ENCODE assay signal across 18 mouse cellular contexts in the genomic region with DNA sequence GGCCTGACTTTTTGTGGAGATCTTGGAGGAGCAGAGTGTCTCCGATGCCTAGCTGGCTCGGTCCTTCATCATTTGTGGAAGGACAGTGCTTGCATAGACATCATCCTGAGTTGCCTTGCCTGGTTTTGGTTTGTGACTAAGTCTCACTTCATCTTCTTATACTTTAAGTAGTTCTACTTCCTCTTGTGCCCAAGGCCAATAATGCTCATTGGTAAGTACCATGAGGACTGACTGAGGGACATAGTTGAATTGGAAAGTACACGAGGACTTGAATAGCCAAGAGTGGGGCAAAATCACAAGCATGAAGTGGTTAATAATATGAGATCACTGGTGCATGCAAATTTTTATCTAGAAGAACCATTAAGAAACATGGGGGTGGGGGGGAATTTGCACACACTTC. TPM values are rescaled to one million over a fixed set of nuclear protein-coding genes. Genes with fewer than 3 reads are reported as not detected.
DNase-seq lines count a peak whose midpoint lies in the region; ATAC-seq and TF ChIP-seq lines count a peak whose summit lies in the region.
"Had no signal": no experiment of that assay in that cellular context is flagged by ENCODE, and none has a peak within 500 bp of the region (broad histone marks: within the 10 kb centered on the region; RNA-seq: fewer than 3 reads in every experiment).

No protein-coding gene starts in this region.

- no peak for TF ChIP-seq CTCF in liver, embryonic 14.5 days (IDR thresholded peaks at IDR 0.05; ENCODE audit: low read depth)

- H3K4me1 ChIP-seq in heart, embryonic 11.5 days (ENCODE audit: control insufficient read depth, insufficient read depth, low read length) = peaks cover 4% of the 10 kb centered on the region; the same call in 1 of the 2 replicates
- H3K4me1 ChIP-seq in liver, embryonic 11.5 days (replicated peaks; ENCODE audit: control insufficient read depth, insufficient read depth, low read length) = peaks cover 52% of the 10 kb centered on the region
- H3K4me1 ChIP-seq in liver, embryonic 14.5 days (replicated peaks; ENCODE audit: control insufficient read depth in 2 of 2, insufficient read depth in 2 of 2, low read length in 1 of 2) = peaks cover 82% of the 10 kb centered on the region in 2 experiments
- H3K4me1 ChIP-seq: embryonic facial prominence, embryonic 13.5 days; forebrain, embryonic 13.5 days; hindbrain, embryonic 12.5 days; limb, embryonic 15.5 days; midbrain, embryonic 15.5 days had no signal

- 87% methylated on average over 3 of the region's 3 CpGs for WGBS in heart, embryonic 11.5 days (ENCODE audit: insufficient replicate concordance)
- WGBS in liver, embryonic 11.5 days = 84% methylated on average over 3 of the region's 3 CpGs
- 52% methylated on average over 3 of the region's 3 CpGs for WGBS in liver, embryonic 14.5 days (ENCODE audit: insufficient replicate concordance)

- H3K9ac ChIP-seq in heart, embryonic 11.5 days (ENCODE audit: low read depth, low read length) = no peak overlapping the region
- no peak overlapping the region for H3K9ac ChIP-seq in liver, embryonic 11.5 days (ENCODE audit: low read depth, low read length)
- H3K9ac ChIP-seq in liver, embryonic 14.5 days (replicated peaks) = peak overlapping the region; percentile 71
- H3K9ac ChIP-seq: embryonic facial prominence, embryonic 13.5 days; forebrain, embryonic 13.5 days; hindbrain, embryonic 12.5 days; limb, embryonic 15.5 days; midbrain, embryonic 15.5 days had no signal

- 0 out of 2 replicates have a peak overlapping the region, but pooled peaks have one; percentile 24 for H3K4me2 ChIP-seq in heart, embryonic 11.5 days
- H3K4me2 ChIP-seq in liver, embryonic 11.5 days = peak overlapping the region; percentile 4
- peak overlapping the region; percentile 67 for H3K4me2 ChIP-seq in liver, embryonic 14.5 days (ENCODE audit: low read depth)
- H3K4me2 ChIP-seq: embryonic facial prominence, embryonic 13.5 days; forebrain, embryonic 13.5 days; hindbrain, embryonic 12.5 days; limb, embryonic 15.5 days; midbrain, embryonic 15.5 days had no signal

- no peak overlapping the region for H3K27ac ChIP-seq in heart, embryonic 11.5 days (ENCODE audit: low read depth, low read length)
- peak overlapping the region; percentile 94 for H3K27ac ChIP-seq in liver, embryonic 11.5 days (ENCODE audit: low read depth, low read length)
- peak overlapping the region; percentile 99 for H3K27ac ChIP-seq in liver, embryonic 14.5 days
- H3K27ac ChIP-seq: embryonic facial prominence, embryonic 13.5 days; forebrain, embryonic 13.5 days; hindbrain, embryonic 12.5 days; limb, embryonic 15.5 days; midbrain, embryonic 15.5 days had no signal

- no peaks in the 10 kb centered on the region for H3K27me3 ChIP-seq in heart, embryonic 11.5 days (ENCODE audit: control insufficient read depth, insufficient read depth, low read length)
- H3K27me3 ChIP-seq in liver, embryonic 11.5 days (replicated peaks; ENCODE audit: control insufficient read depth, insufficient read depth, low read length) = no peaks in the 10 kb centered on the region
- H3K27me3 ChIP-seq in liver, embryonic 14.5 days (ENCODE audit: control insufficient read depth, insufficient read depth, low read length) = no peaks in the 10 kb centered on the region
- H3K27me3 ChIP-seq in splenic B cell, adult 2 months (ENCODE audit: control insufficient read depth, insufficient read depth, low read length, poor library complexity, severe bottlenecking) = no peaks in the 10 kb centered on the region
- H3K27me3 ChIP-seq: embryonic facial prominence, embryonic 13.5 days; forebrain, embryonic 13.5 days; hindbrain, embryonic 12.5 days; limb, embryonic 15.5 days; midbrain, embryonic 15.5 days had no signal

- 0 out of 2 replicates have a peak, but pooled peaks cover 3% of the 10 kb centered on the region for H3K9me3 ChIP-seq in heart, embryonic 11.5 days (replicated peaks; ENCODE audit: control insufficient read depth, low read length)
- no peaks in the 10 kb centered on the region for H3K9me3 ChIP-seq in liver, embryonic 11.5 days (ENCODE audit: control insufficient read depth, low read length)
- no peaks in the 10 kb centered on the region for H3K9me3 ChIP-seq in liver, embryonic 14.5 days (ENCODE audit: control insufficient read depth, low read length)
- H3K9me3 ChIP-seq: embryonic facial prominence, embryonic 13.5 days; forebrain, embryonic 13.5 days; hindbrain, embryonic 12.5 days; limb, embryonic 15.5 days; midbrain, embryonic 15.5 days had no signal

- no peak for ATAC-seq in heart, embryonic 11.5 days (replicated peaks; ENCODE audit: insufficient number of reproducible peaks, low FRiP score, low TSS enrichment)
- no peak for ATAC-seq in liver, embryonic 11.5 days (replicated peaks; ENCODE audit: low FRiP score)
- ATAC-seq in liver, embryonic 14.5 days (ENCODE audit: insufficient read depth) = no peak
- ATAC-seq: forebrain, embryonic 13.5 days; midbrain, embryonic 15.5 days had no signal

- no peak for DNase-seq in heart, adult 11 months
- no peak for DNase-seq in liver, embryonic 11.5 days (ENCODE audit: low spot score)
- no peak for DNase-seq in liver
- DNase-seq in liver, embryonic 14.5 days (ENCODE audit: low read depth in 3 of 3, low spot score in 3 of 3) = no peak
- peak; percentile 26 for DNase-seq in splenic B cell, adult 2 months (ENCODE audit: low read depth, low spot score)
- no peak for DNase-seq in layer of hippocampus, adult 9-11 months
- no peak for DNase-seq in embryo, embryonic 10 days (ENCODE audit: low spot score)
- DNase-seq: cerebellum, adult 18-20 months; gastrocnemius, postnatal 36 days; lung, postnatal 14 days; right cerebral cortex, postnatal 4 days; thymus, postnatal 25 days had no signal

- no peak overlapping the region for H3K4me3 ChIP-seq in heart, embryonic 11.5 days (ENCODE audit: low read depth, low read length)
- no peak overlapping the region for H3K4me3 ChIP-seq in liver, embryonic 11.5 days (ENCODE audit: low read depth, low read length)
- peak overlapping the region; percentile 29 to 41; a peak in 3 of 4 replicates for H3K4me3 ChIP-seq in liver, embryonic 14.5 days (ENCODE audit: insufficient read depth in 1 of 2, low read depth in 2 of 2, low read length in 2 of 2)
- H3K4me3 ChIP-seq: embryonic facial prominence, embryonic 13.5 days; forebrain, embryonic 13.5 days; hindbrain, embryonic 12.5 days; limb, embryonic 15.5 days; midbrain, embryonic 15.5 days had no signal

- no peaks in the 10 kb centered on the region for H3K36me3 ChIP-seq in heart, embryonic 11.5 days (ENCODE audit: control insufficient read depth, insufficient read depth, low read length)
- H3K36me3 ChIP-seq in liver, embryonic 11.5 days (ENCODE audit: control insufficient read depth, insufficient read depth, low read length) = no peaks in the 10 kb centered on the region
- no peaks in the 10 kb centered on the region for H3K36me3 ChIP-seq in liver, embryonic 14.5 days (replicated peaks; ENCODE audit: control insufficient read depth, insufficient read depth, low read depth)
- H3K36me3 ChIP-seq in splenic B cell, adult 2 months (ENCODE audit: control insufficient read depth, insufficient read depth, low read length, poor library complexity, severe bottlenecking) = no peaks in the 10 kb centered on the region
- H3K36me3 ChIP-seq: embryonic facial prominence, embryonic 13.5 days; hindbrain, embryonic 12.5 days; limb, embryonic 15.5 days; midbrain, embryonic 15.5 days had no signal

- TF ChIP-seq EP300 in liver, embryonic 14.5 days (IDR thresholded peaks at IDR 0.05; ENCODE audit: low read depth) = no peak

RNA-seq across cellular contexts. Expression of a gene that starts 45.0 kb away (rescaled TPM):
- 49.2 and 57.9 TPM in 2 replicates for polyA plus RNA-seq in heart, embryonic 11.5 days (2014; fragmentation: Nextera tagmentation; extraction: Ambion mirVana)
- 102 and 113 TPM in 2 replicates for polyA plus RNA-seq in liver, embryonic 11.5 days (2014; fragmentation: Nextera tagmentation; extraction: Ambion mirVana)
- polyA plus RNA-seq in liver, embryonic 14.5 days (2012; rRNA removed) = 36.3 and 46.0 TPM in 2 replicates
- 41.6 and 43.3 TPM in 2 replicates for polyA plus RNA-seq in liver, embryonic 14.5 days (2014; fragmentation: Nextera tagmentation; extraction: Ambion mirVana)

Comparison
In these comparisons a context has a peak if more than half of its experiments do, and no peak if none do; other contexts are left out.
1. H3K4me3 ChIP-seq: peak in liver, embryonic 14.5 days (2 of 2); none in heart, embryonic 11.5 days (single experiment) and liver, embryonic 11.5 days (single experiment).
2. H3K4me2 ChIP-seq: peak in every context shown above with its lines; median percentile 67 in liver, embryonic 14.5 days; 24 in heart, embryonic 11.5 days; 4 in liver, embryonic 11.5 days.